Mouse (Mus musculus): Measurements from ENCODE around the gene Ntsr1.

Gene Ntsr1

DNA sequence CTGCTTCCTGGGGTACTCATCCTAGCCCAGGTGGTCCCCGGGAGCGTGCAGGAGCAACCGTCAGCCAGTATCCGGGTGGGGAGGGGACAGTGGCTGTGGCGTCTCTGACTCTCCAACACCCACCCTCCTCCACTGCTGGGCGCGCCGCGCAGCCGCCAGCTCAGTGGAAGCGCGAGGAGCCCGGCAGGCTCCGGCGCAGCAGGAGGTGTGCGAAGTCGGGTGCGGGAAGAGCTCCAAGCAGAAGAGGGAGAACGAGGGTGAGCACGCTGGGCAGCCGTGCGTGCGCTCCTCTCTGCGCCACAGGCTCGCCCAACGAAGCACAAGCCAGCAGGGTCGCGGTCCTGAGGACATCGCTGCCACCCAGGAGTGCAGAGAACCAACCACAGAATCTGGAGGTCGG is at the start of gene Ntsr1:
Gene Ntsr1 (plus strand): TSS at position 236 of the 400 bp plus-strand sequence.
- in situ Hi-C loops (cut with MboI, MseI) = no loop called here

DNA sequence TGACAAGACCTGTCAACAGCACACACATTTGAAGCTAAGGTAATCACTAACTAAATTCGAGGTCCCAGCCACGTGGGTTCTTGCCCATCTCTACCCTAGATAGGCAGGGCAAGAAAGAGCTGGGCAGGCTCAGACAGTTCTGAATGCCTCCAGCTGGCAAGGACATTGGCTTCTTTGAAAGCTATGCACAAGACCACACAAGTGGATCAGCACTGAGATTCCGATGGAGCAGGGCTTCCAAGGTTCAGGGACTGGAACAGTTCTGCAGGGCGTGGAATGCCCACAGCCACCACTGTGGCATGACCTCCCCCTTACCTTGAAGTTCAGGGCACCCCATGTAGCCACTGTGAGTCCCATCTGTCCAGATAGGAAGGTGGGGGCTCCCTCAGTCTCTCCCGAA is 49.2 kb upstream of the Ntsr1 start:
- in situ Hi-C loops (cut with MboI, MseI) = no loop called here

- in situ Hi-C loops (cut with MboI, MseI) = no loop called here
Measured at GRCm38 (mm10) chr2:180455723-180456698, 43.8 kb upstream of the Ntsr1 start, which contains the start of gene Slco4a1. Gene Slco4a1, plus strand, starts transcription at chr2:180456245.

GRCm38 (mm10) chr2:180456705-180457104 is 43.1 kb upstream of the Ntsr1 start:
- in situ Hi-C loops (cut with MboI, MseI) = no loop called here

DNA sequence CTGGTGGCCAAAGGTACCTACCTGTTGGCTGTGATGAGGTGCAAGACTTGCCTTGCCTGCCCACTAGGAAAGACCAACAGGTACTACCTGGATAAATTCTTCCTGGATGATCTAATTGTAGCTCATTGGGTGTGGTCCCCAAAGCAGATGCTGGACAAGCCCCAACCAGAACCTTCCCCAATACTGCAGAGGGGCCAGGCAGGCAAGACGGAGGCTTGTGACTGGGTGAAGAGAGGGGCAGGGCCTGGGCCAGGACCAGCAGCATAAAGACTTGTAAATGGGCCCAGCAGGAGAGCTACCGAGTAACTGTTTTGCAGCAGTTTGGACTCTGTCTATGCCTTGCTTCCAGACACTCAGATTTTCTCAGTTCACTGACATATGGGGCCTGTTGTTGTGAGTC is 42.1 kb upstream of the Ntsr1 start:
- in situ Hi-C loops (cut with MboI, MseI) = no loop called here

GRCm38 (mm10) chr2:180459437-180459836 is 40.3 kb upstream of the Ntsr1 start:
- in situ Hi-C loops (cut with MboI, MseI) = no loop called here

DNA sequence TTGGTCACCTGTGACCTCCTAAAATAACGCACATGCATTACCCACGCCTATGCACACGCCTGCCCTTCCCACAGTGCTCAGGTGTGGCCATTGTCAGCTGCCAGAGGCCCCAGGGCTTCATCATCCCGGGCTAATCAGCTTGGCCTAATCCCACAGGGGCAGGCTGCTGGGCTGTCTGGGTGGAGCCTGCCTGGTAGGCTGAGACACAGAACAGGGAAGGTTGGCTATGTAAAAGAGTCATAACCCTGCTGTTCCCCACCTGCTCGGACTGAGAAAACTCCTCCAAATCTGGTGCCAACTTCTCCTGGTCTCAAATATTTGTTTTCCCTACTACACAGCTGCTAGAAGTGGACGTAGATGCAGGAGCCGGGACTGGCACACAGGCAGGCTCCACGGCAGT is 39.0 kb upstream of the Ntsr1 start:
- in situ Hi-C loops (cut with MboI, MseI) = no loop called here

DNA sequence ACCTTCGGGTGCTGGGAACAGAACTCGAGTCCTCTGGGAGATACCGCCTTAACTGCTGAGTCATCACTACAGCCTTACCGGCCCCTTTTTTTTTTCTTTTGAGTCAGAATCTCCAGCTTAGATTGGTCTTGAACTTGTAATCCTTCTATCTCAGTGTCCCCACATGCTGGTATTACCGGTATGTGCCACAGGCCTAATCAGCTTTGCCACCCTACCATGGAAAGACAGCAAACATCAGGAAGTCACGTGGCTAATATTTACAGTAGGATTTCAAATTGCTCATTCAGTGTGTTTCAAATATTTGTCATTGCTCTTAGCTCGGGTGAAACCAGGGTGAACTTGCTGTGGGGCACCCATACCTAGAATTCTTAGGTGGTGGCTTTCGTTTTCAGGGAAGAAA is 37.2 kb upstream of the Ntsr1 start:
- in situ Hi-C loops (cut with MboI, MseI) = no loop called here

DNA sequence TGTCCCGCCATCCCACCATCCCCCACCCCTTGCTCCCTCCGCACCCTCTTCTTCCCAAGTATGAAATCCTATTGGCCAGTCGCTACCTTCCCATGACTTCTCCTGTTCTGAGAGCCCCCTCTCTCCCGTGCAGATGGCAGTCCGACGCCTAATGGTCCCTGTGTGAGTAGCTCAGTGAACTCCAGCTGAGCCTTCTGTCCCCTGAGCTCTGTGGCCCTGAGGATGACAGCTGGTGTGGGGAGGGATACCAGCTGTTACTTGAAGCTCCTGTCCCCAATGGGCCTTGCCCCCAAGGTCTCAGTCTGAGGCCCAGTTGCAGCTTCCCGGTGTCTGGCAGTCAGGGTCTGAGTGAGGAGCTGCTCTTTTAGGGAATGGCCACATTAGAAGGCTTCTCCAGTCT is 33.3 kb upstream of the Ntsr1 start:
- in situ Hi-C loops (cut with MboI, MseI) = no loop called here

- in situ Hi-C loops (cut with MboI, MseI) = no loop called here
Measured at GRCm38 (mm10) chr2:180468871-180469270, 30.9 kb upstream of the Ntsr1 start.

- in situ Hi-C loops (cut with MboI, MseI) = loop anchor here (5.0 kb wide), 1 partner anchor 42 kb away; no protein-coding TSS in a partner anchor
Measured at GRCm38 (mm10) chr2:180469768-180470167, 30.0 kb upstream of the Ntsr1 start.

DNA sequence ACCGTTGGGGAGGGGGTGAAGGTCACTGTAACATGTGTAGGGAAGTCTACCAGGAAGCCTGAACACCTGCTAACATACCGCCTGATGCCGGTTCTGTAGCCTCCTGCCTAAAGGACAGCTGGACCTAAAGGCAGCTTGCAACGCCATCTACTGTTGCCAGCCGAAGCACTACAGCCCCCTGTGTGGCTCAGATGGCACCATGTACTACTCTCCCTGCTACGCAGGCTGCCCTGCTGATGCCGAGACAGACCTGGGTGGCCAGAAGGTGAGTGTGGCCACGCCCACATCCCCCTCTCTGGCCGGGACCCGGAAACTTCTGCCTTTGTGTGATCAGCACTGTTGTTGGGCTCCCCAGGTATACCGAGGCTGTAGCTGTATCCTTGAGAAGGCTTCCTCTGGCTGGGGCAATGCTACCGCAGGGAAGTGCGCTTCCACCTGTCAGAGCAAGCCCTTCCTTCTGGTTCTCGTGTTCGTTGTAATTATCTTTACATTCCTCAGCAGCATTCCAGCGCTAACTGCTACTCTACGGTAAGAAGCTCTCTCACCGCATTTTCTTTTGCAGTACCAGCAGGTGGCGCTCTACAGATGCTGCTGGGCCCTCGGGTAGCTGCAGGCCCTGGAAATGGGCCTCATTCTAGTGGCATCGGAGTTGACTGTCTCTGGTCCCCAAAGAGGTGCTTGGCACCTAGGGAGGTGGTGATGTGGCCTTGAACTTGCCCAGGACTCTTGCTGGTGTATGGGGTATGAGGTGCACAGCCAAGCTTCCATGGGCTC is 27.3 kb upstream of the Ntsr1 start:
- in situ Hi-C loops (cut with MboI, MseI) = loop anchor here (5.0 kb wide), 1 partner anchor 45 kb away; no protein-coding TSS in a partner anchor

DNA sequence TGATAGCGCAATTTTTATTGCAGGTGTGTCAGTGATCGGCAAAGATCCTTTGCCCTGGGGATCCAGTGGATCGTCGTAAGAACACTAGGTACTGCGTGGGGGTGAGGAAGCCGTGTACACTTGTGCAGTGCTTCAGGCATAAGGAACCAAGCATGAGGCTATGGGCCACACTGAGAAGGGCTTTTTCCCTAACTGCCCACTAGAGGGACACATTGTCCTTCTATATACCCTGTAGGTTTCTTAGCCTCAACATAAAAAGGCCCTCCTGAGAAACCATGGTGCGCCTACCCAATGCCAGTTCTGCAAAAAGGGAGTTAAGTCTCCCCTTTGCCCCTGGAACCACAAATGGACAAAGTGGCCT is 26.7 kb upstream of the Ntsr1 start:
- in situ Hi-C loops (cut with MboI, MseI) = loop anchor here (5.0 kb wide), 1 partner anchor 46 kb away; no protein-coding TSS in a partner anchor

DNA sequence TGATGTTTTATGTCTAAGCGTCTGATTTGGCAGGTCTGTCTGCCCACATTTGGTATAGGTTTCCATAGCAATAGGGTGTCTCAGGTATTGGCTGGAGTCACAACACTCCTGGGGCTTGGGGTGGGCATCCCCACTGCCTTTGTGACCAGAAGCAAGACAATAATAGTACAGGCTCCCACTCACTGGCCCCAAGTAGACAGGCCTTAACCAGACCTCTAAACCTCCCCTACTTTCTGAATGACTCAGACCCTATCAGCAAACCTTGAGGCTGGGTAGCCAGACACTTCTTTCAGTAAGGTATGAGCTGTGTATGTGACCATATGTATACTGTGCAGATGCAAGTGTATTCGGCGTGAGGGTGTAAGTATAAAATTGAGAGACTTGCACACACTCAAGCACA is 24.9 kb upstream of the Ntsr1 start:
- in situ Hi-C loops (cut with MboI, MseI) = loop anchor here (5.0 kb wide), 1 partner anchor 48 kb away; no protein-coding TSS in a partner anchor

DNA sequence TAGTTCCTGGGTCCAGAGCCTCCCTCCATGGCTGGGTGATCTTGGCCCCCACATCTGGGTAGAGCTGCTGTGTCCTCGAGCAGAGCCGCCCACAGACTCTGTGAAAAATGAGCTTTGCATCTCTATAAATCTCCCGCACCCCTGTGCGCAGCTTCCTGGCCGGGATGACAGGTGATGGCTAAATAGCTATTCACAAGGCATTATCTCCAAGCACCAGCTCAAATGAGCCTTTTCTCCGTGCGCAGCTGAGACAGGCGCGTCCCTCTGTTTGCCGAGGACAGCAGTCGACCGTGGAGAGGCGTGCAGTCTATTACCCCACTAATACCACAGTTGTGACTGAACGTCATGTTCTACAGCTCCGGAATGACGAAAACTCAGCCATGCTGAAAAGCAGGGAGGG is 17.5 kb upstream of the Ntsr1 start:
- in situ Hi-C loops (cut with MboI, MseI) = no loop called here

DNA sequence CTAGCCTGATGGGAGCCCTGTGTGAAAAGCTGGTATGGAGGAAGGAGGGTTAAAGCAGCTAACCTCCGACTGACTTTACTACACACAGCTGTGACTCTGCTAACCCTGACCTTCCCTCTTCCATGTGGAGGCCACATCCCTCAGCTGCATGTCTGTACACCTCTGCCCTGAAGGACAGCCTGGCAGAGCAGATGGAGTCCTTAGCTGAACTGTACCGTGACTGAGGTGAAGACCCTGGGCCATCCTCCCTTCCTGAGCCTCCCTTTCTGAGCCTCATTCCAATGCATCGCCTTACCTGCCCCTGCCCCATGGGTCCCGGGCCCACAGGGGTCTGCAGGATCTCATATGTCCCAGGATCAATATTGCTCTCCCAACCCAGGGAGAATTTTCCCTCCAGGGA is 14.9 kb upstream of the Ntsr1 start:
- in situ Hi-C loops (cut with MboI, MseI) = no loop called here

DNA sequence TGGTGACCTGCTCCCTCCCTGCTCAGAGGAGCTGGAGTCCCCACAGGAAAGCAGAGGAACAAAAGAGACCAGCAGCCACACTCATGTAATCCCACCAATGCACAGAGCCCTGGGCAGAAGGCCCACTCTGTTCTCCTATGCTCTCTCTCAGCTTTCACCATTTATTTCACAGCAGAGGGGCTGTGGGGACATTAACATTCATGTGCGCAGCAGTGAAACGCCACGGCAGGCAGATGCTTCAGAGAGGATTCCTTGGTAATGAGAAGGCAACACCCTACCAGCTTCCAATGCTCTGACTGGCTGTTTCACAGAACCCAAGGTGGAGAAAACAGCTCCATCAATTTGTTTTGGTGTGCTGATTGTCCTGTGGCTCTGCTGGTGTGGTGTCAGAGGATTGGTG is 14.5 kb upstream of the Ntsr1 start:
- in situ Hi-C loops (cut with MboI, MseI) = no loop called here

GRCm38 (mm10) chr2:180488210-180488751 is 11.5 kb upstream of the Ntsr1 start:
- in situ Hi-C loops (cut with MboI, MseI) = no loop called here

- in situ Hi-C loops (cut with MboI, MseI) = no loop called here
Measured at GRCm38 (mm10) chr2:180495906-180496305, 3.9 kb upstream of the Ntsr1 start.

DNA sequence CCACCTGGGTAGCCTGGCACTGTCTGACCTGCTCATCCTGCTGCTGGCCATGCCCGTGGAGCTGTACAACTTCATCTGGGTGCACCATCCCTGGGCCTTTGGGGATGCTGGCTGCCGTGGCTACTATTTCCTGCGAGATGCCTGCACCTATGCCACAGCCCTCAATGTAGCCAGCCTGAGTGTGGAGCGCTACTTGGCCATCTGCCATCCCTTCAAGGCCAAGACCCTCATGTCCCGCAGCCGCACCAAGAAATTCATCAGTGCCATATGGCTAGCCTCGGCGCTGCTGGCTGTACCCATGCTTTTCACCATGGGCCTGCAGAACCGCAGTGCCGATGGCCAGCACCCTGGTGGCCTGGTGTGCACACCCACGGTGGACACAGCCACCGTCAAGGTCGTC is 950 bp downstream of the Ntsr1 start:
- in situ Hi-C loops (cut with MboI, MseI) = no loop called here

DNA sequence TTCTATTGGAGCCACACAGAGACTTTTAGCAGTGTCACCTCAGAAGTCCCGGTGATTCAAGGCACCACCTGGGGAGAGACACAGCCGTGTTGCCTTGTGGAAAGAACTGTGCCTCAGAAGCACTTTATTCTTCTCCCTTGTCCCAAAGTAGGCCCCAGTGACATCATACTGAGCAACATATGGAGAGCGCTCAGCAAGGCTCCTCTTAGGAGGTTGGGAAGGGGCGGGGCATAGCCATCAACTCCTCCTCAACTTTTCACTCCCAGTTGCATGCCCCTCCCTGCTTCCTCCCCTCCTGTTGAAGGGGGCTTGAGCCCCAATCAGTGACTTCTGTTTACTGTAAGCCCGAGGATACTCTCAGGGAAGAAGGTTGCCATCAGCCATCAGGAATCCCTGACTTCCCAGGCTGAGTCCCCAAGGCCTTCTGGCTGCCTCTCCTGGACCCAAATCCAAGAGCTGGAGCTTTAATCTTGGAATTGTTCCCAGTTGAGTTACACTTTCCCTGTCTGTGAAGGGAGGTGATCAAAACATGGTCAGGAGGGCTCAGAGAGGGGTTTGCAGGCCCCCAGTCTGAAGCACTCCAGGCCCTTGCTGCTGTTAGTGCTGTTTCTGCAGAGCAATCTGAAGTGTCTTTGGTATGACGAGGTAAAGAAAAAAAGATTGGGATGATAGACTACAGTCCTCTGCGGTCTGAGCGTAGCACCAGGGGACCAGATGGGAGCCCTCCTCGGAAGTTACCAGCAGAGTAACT is 1.6 kb downstream of the Ntsr1 start:
- in situ Hi-C loops (cut with MboI, MseI) = no loop called here

All from T-helper 2 cell (primary cell).